Mouse (Mus musculus) urinary bladder, postnatal 4 days (tissue): Measurements from ENCODE around the gene Apoh.

Experiments used
- DNase-seq, 2 experiments: peaks; one replicate each; pipeline ENCODE4 v3.0.0; 2021 to 2022; ENCODE audit warnings: low spot score in 2 of 2

Gene Apoh

GRCm38 (mm10) chr11:108333006-108333405, 10.1 kb upstream of the Apoh start:
- no peak for DNase-seq

- no peak for DNase-seq
Measured at GRCm38 (mm10) chr11:108333583-108334379, 9.4 kb upstream of the Apoh start.

- no peak for DNase-seq
Measured at GRCm38 (mm10) chr11:108334658-108335057, 8.5 kb upstream of the Apoh start.

- no peak for DNase-seq
Measured at GRCm38 (mm10) chr11:108335536-108335935, 7.6 kb upstream of the Apoh start.

- DNase-seq: no peak
Measured at GRCm38 (mm10) chr11:108336445-108336844, 6.7 kb upstream of the Apoh start.

GRCm38 (mm10) chr11:108340293-108340692, 2.9 kb upstream of the Apoh start:
- DNase-seq: no peak

GRCm38 (mm10) chr11:108341783-108342182, 1.4 kb upstream of the Apoh start:
- DNase-seq: no peak

GRCm38 (mm10) chr11:108343789-108344462, 772 bp downstream of the Apoh start, which contains the start of gene Prkca:
Gene Prkca (minus strand): TSS chr11:108343928.
- DNase-seq: peak; percentile 91 to 92

GRCm38 (mm10) chr11:108344759-108345158, 1.6 kb downstream of the Apoh start:
- no peak for DNase-seq

- DNase-seq: no peak
Measured at GRCm38 (mm10) chr11:108345321-108345720, 2.2 kb downstream of the Apoh start.

- DNase-seq: no peak
Measured at GRCm38 (mm10) chr11:108350799-108351198, 7.6 kb downstream of the Apoh start.

GRCm38 (mm10) chr11:108352842-108353388, 9.8 kb downstream of the Apoh start:
- DNase-seq: no peak

- no peak for DNase-seq
Measured at GRCm38 (mm10) chr11:108356020-108356419, 12.9 kb downstream of the Apoh start.

GRCm38 (mm10) chr11:108358911-108359310, 15.8 kb downstream of the Apoh start:
- DNase-seq: no peak

- no peak for DNase-seq
Measured at GRCm38 (mm10) chr11:108360983-108361382, 17.8 kb downstream of the Apoh start.

GRCm38 (mm10) chr11:108362965-108363364, 19.8 kb downstream of the Apoh start:
- no peak for DNase-seq

GRCm38 (mm10) chr11:108363991-108364390, 20.8 kb downstream of the Apoh start:
- no peak for DNase-seq

- DNase-seq: peak in 1 of 2 experiments; percentile 23
Measured at GRCm38 (mm10) chr11:108364945-108365589, 21.9 kb downstream of the Apoh start.

GRCm38 (mm10) chr11:108365600-108365999, 22.4 kb downstream of the Apoh start:
- no peak for DNase-seq

- no peak for DNase-seq
Measured at GRCm38 (mm10) chr11:108367046-108367445, 23.9 kb downstream of the Apoh start.

- no peak for DNase-seq
Measured at GRCm38 (mm10) chr11:108376815-108377214, 33.7 kb downstream of the Apoh start.

GRCm38 (mm10) chr11:108377680-108378362, 34.7 kb downstream of the Apoh start:
- peak; percentile 55 to 74 for DNase-seq
